Mouse (Mus musculus): ENCODE data around the gene Spock1. TPM values are rescaled to one million over a fixed set of nuclear protein-coding genes. Genes with fewer than 3 reads are reported as not detected.

Gene Spock1
- total RNA-seq (2021): 13.1 and 15.0 TPM in 2 replicates
- long read RNA-seq, experiment 1, partial matches to known transcripts: 1 of 5 reads
- long read RNA-seq, experiment 1, other reads (novel, unspliced or antisense): 4 of 5 reads
- long read RNA-seq, experiment 2, partial matches to known transcripts: 1 of 2 reads
- long read RNA-seq, experiment 2, other reads (novel, unspliced or antisense): 1 of 2 reads

DNA sequence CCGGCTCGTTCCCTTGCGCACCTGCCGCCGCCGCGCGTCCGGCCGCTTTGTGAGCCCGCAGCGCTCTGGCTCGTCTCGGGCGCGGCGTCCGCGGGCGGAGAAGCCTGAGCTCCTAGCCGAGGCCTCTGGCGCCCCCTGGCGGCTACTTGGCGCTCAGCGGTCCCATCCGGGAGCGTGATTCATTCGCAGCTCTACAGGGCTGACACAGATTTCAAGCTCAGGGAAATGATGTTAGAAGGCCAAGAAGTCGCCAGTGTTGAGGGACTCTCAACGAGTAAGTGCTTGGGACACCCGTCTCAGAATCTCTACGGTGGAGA is at the start of gene Spock1:
Gene Spock1, minus strand, starts transcription at position 67 of the 317 bp plus-strand sequence.
- peak; percentile 94 for DNase-seq

DNA sequence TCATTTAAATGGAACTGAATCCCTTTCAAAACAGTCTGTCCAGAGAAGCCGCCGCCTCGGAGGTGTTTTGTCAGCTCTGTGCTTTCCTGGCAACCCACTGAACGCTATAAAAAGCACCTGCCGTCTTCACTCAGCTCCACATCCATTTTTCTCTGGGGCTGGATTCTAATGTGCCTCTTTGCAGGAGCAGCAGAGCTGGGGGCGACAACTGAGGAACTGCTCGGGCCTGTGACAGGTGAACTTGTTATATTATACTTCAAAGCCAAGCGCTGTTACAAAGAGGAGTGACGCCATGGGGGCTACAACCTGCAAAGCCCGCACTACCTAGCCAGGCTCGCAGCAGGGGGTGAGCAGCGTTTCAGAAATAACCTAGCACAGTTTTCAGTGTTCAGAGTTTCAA is 42.0 kb upstream of the Spock1 start:
- no peak for DNase-seq

DNA sequence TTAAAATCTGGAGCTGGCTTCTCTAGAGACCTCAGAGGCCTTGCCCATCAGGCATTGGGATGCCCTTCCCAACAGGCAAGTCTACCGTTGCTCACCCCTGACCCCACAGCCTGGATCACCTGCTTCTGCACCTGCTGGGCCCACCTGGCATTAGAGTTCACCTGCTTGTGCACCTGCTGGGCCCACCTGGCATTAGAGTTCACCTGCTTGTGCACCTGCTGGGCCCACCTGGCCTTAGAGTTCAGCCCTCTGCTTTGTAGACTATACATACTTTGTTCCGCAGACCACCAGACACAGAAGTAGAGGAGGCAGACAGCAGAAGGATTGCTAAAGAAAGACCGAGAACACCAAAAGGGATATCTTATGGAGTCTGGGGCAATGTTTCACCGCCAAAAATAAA is 41.4 kb upstream of the Spock1 start:
- no peak for DNase-seq

DNA sequence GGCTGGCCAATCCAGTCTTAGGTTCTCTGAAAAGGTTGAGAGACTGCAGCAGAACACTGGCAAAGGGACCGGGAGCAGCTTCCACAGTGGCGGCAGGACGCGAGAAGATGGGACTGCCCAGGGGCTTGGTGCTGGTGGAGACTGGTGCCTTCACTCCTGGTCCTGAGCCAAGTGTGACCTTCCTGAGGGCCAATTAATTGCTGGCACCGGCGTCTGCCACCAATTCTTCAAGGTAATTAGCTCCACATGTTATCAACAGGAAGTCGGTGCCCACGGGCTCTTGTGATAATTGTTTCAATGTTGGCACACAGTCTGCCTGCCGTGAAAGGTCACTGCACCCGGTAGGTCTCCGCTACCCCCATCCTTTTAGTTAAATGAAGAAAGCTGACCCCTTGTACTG is 37.1 kb upstream of the Spock1 start:
- peak; percentile 47 for DNase-seq

DNA sequence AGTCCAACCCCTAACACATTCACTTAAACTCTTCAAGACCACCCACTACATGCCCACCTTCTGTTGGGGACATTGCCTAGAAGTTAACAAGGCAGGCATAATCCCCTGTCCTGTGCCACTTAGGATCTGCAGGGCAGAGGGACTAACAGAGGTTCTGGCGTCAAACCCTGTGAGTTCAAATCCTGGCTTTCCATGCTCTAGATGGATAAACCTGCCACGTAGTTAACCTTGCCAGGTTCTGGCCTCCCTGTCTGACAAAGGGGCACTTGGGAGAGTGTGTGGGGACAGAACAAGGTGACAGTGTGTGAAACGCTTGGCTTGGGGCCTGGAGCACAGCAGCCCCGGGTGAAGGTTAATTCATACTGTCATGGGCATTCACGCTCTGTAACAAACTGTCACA is 36.3 kb upstream of the Spock1 start:
- DNase-seq: peak; percentile 5

DNA sequence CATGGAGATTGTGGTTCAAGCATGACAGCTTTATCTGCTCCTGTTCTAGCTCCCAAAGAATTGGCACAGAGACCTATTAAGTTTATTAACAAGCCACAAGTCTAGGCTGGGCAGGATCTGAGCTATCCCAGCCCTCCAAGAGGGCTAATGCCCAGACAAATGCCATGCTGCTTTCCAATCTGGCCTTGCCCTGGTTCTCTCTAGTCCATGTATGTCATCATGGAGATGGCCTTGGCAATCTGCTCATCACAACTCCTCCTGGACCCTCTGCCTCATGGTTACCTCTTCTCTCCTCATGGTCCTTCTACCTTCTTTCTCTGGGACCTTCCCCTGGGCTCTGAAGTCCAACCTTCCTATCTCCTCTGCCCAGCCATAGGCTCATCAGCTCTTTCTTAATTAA is 35.8 kb upstream of the Spock1 start:
- no peak for DNase-seq

DNA sequence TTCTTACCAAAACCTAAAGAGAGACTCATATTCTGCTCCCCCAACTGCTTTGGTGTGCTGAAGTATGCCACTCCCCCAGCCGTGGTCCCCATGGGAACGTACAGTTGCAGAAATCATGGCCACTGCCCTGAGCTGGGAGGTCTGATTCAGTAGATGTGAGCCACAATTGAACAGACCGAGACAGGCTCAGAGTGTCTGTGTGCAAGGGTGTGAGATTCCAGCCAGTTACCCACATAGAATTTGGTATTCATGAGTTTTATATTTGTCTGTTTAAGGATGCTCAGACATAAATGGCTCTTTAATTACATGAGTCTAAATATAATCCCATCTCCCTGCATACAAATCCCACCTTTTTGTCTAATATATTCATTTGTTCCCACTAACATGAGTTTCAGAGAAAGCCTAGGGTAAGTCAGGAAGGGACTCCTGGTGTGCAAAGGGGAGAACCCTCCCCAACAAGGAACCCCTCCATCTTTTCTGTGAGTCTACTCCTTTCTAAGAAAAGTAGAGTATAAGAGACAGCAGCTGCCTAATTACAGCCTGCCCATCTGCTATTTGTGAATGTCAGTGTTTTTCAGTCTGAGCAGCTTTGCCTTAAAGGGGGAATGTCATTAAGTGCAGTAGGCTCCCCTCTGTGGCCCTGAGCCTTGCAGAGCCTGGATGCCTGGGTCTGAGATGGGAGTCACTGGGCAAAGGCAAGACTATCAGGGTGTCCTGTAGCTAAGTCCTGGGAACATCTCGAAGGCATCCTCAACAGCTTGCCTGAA is 29.5 kb upstream of the Spock1 start:
- no peak for DNase-seq

DNA sequence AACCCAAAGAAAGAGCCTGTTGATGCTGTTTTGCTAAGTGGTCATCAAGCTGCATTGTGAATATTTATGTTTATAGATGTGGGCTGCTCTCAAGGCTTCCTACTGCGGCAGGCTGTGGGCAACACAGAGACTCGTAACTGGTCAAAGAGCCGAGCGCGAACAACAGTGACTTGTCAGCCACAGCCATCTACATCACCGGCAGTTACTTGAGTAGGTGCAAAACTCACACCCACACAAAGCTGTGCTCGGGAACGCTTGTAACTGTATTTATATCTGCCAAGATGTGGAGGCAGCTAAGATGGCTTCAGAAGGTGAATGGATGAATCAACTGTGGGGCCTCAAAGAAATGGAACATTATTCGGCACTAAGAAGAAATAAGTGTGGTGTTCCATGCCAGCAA is 23.9 kb upstream of the Spock1 start:
- DNase-seq: no peak

GRCm38 (mm10) chr13:57931376-57931775 is 23.2 kb upstream of the Spock1 start:
- DNase-seq: no peak

- no peak for DNase-seq
These were observed 22.6 kb upstream of the Spock1 start for GRCm38 (mm10) chr13:57930720-57931119.

GRCm38 (mm10) chr13:57930283-57930682 is 22.2 kb upstream of the Spock1 start:
- DNase-seq: no peak

GRCm38 (mm10) chr13:57919947-57920346 is 11.8 kb upstream of the Spock1 start:
- no peak for DNase-seq

- peak; percentile 39 for DNase-seq
These were observed 3.0 kb upstream of the Spock1 start for GRCm38 (mm10) chr13:57911171-57911570.

- no peak for DNase-seq
These were observed 485 bp downstream of the Spock1 start for GRCm38 (mm10) chr13:57907428-57908265.

- no peak for DNase-seq
These were observed 13.5 kb downstream of the Spock1 start for GRCm38 (mm10) chr13:57894597-57894996.

DNA sequence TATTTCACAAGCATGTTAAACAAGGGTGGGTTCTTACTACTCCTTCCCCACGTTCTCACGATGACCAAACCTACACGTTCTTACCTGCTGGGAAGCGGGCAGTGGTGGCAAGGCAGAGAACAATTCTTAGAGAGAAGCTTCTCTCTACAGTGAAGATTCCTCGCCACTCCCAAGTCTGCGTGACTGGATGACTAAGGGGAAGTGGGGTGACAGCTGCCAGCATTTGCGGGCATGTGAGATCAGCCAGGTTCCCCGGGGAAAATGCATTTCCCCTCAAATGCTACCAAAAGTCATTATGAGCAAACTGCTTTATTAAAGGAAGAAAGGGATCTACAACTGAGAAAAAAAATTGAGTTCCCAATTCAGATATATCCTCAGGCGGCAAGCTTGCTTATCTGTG is 18.4 kb downstream of the Spock1 start:
- no peak for DNase-seq

- DNase-seq: no peak
These were observed 19.1 kb downstream of the Spock1 start for GRCm38 (mm10) chr13:57889050-57889449.

DNA sequence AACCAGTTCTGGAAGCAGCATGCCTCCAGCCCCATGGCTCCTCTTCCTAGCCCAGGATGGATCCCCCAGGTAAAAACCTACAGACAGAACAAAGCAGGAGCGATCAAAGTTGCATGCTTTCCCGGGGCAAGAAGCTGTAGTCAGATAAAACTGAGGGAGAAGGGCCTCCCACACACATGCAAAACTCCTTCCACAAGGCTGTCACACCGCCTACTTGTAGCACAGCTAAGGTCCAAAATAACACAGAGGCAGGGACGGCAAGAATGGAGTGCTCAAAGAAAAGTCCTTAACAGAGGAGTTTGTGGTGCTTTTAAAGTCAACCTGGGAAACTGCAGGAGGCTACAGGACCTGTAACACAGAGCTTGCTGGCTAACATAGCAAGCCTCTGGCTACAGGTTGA is 28.3 kb downstream of the Spock1 start:
- DNase-seq: no peak

DNA sequence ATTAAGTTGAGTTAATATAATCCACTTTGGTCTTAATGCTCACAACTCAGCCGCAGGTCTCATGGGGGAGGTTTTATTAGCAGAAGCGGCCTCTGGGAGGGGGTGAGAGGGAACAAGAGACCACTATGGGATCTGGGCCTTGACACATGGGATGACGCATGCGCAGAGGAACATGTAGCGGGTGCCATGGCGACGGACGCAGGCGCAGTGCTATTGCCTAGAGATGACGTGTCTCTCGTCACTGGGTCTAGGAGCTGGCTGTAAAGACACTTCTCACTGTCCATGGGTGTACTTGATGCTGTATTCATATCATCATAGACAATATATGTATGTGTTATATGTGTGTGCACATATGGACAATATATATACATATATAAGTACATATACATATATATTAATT is 29.3 kb downstream of the Spock1 start:
- peak; percentile 10 for DNase-seq

- DNase-seq: no peak
These were observed 30.4 kb downstream of the Spock1 start for GRCm38 (mm10) chr13:57877782-57878181.

- no peak for DNase-seq
These were observed 31.2 kb downstream of the Spock1 start for GRCm38 (mm10) chr13:57876966-57877365.

DNA sequence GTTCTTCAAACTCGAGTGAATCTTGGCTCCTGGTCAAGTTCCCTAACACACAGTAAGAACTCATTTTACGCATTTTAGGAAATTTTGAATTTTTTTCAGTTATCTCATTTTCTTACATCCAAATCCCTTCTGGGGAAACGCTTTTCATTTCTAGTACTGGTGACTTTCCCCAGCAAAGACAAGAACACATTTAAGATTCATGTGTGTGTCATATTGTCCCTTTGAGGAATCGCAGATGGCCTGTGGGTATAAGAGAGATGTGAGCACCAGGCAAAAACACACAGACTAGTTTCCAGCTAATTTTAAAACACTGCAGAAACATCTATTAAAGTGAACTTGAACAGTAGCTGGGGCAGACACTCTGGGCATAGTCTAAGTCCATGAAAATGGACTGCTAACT is 38.1 kb downstream of the Spock1 start:
- DNase-seq: no peak

DNA sequence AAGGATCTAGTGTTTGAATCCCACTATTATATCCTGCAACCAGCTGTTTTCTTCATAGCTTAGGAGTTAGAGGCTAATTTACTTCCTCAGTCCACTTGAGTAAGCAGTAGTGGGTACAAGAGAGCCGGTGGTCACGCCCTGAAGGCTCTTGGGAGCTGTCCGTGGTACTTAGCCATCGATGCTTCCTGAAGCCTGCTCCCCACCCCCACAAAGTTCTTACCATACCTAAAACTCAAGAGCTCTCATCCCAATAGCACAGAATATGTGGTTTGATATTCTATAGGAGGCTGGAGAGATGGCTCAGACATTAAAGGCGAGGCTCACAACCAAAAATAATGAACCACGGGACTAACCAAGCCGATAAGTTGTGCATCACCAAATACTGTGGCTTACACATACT is 40.5 kb downstream of the Spock1 start:
- peak; percentile 34 for DNase-seq
